Mouse (Mus musculus) mature B cell (primary cell): ENCODE results near the gene Nyx.

ENCODE experiments used
- in situ Hi-C: fragments of 300-500 bp; cut with MboI; formaldehyde crosslinking; loops from 2 replicates; pipeline ENCODE4 v1.14.3; 2019

Nyx gene

GRCm38 (mm10) chrX:13490941-13491340 is 25.0 kb downstream of the Nyx start:
- in situ Hi-C loops, result no loop called here

GRCm38 (mm10) chrX:13492922-13493321 is 27.0 kb downstream of the Nyx start:
- in situ Hi-C loops, result no loop called here

DNA sequence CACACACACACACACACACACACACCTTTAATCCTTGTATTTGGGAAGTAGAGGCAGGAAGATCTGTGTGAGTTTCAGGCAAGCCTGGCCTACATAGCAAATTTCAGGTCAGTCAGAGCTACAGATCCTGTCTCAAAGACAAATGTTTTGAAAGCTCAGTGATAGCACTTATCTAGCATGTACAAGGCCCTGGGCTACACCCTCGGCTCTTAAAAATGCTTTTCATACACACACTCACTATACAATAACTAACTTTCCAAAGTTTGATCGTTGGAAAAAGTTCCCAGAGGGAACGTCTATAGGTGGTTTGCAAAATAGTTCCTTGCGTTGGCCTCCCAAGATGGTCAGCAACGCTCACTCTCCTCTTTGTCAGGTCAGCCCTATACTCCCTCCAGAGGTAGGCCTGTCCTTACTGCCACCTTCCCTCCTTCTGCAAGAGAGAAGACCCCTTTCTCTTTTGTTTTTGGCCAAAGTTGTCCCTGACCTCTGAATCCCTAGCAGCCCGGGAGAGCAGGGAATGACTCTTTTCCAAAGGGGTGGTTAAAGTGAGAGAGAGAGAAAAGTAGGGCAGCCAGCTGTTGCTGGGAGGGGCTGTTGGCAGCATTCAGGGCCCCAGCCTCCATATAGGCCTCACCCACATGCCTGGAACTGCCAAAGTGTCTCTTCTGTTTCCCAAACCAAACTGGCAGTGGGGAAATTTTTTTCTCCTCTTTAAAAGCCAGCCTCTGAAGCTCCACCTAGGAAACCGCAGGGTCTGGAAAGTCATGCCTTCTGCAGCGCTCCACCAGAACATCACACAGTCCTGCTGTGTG is 29.2 kb downstream of the Nyx start:
- in situ Hi-C loops, result no loop called here

GRCm38 (mm10) chrX:13500284-13500683 is 34.4 kb downstream of the Nyx start:
- in situ Hi-C loops, result no loop called here

- in situ Hi-C loops, result no loop called here
Measured at GRCm38 (mm10) chrX:13502862-13503375, 37.0 kb downstream of the Nyx start.

DNA sequence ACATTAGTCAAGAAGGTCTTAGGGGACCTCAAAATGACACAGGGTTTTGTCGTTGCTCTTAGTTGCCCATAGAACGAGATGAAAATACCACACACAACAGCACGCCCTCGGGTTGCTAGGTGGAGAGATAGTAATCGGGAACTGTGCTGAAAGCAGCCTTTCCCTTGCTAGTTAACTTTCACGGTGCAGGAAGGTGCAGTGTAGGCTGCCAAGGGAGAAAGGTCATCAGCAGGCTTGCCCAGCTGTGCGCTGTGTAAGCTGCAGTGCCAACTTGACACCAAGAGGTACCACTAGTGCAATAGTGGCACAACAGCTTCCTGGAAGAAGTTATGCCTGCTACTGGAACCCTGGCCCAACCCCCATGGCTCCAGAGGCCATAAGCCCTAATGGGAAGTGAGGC is 38.5 kb downstream of the Nyx start:
- in situ Hi-C loops, result no loop called here

GRCm38 (mm10) chrX:13506376-13506775 is 40.5 kb downstream of the Nyx start:
- in situ Hi-C loops, result no loop called here

- in situ Hi-C loops, result no loop called here
Measured at GRCm38 (mm10) chrX:13513127-13513526, 47.2 kb downstream of the Nyx start.

DNA sequence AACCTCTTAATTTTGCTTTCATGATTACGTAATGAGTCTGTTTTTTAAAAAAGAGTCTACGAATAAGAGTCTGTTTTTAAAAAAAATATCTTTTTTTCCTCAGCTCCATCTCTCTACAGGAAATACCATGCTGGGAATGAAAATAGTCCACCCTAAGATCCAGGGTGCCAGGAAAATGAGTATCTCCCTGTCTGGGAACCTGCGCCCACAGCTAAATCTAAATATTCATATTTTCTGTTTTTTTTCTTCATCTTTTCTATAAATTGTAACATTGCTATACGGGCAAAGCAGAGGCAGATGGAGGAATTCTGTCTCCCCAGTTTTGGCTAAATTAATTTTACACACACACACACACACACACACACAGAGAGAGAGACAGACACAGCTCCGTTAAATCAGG is 48.0 kb downstream of the Nyx start:
- in situ Hi-C loops, result no loop called here

DNA sequence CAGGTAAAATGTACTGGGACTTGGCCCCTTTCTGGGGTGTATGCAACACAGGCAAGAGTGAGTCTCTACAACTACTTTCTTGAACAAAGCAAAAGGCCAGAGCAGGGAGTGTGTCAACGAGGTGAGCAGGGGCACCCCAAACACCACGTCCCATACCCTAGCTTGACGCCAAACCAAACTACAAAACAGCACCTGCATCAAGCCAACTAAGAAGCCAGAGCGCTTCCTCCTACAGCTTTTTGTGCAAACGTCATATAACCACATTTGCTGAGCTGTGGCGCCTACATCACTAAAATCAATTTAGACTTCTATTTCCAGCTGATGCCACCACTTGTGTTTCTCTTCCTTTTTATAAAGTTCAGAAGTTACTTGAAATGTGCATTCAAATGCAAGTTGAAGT is 50.5 kb downstream of the Nyx start:
- in situ Hi-C loops, result no loop called here

GRCm38 (mm10) chrX:13518019-13518418 is 52.1 kb downstream of the Nyx start:
- in situ Hi-C loops, result no loop called here

- in situ Hi-C loops, result no loop called here
Measured at GRCm38 (mm10) chrX:13518781-13519407, 53.0 kb downstream of the Nyx start.

DNA sequence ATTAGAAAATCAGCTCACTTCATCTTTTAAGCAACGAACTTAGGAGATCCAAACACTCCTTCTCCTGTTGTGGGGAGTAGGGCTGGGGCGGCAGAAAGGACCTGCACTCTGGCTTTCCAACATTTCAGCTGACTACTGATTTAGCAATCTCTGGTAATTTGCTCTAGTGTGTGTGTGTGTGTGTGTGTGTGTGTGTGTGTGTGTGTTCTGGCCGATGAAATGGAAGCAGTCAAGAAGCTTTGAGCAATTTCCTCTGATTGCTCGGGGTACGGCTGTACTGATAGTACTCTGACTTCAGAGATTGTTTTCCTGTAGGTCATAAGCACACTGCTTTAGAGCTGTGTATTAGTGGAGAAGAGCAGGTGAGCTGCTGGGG is 53.5 kb downstream of the Nyx start:
- in situ Hi-C loops, result no loop called here

GRCm38 (mm10) chrX:13520566-13520965 is 54.7 kb downstream of the Nyx start:
- in situ Hi-C loops, result no loop called here

GRCm38 (mm10) chrX:13521288-13521687 is 55.4 kb downstream of the Nyx start:
- in situ Hi-C loops, result no loop called here
